Mouse (Mus musculus) hindbrain, embryonic 12.5 days (tissue): ENCODE measurements around the gene Slc9a1. TPM values are rescaled to one million over a fixed set of nuclear protein-coding genes. Genes with fewer than 3 reads are reported as not detected.
A peak's percentile ranks its signal among the peaks of the same experiment; 100 is the strongest.

ENCODE experiments used
- ATAC-seq: fragments of 200-750 bp; cut with Nextera tagmentation; 2 replicates; pipeline ENCODE4 v1.8.0; 2017; ENCODE audit warnings: moderate TSS enrichment; ENCODE audit not compliant: low FRiP score
- H3K27ac ChIP-seq: fragments of 300-500 bp; sonication (generic); 2 replicates; pipeline ENCODE4 v1.5.1; 2016; ENCODE audit warnings: mild to moderate bottlenecking
- H3K27me3 ChIP-seq: fragments of 300-500 bp; sonication (generic); 2 replicates; pipeline ENCODE4 v1.6.1; 2016; ENCODE audit warnings: mild to moderate bottlenecking
- H3K36me3 ChIP-seq: fragments of 300-500 bp; sonication (generic); 2 replicates; pipeline ENCODE4 v1.6.1; 2016; ENCODE audit warnings: mild to moderate bottlenecking
- H3K4me1 ChIP-seq: fragments of 300-500 bp; sonication (generic); 2 replicates; pipeline ENCODE4 v1.6.1; 2016
- H3K4me2 ChIP-seq: fragments of 300-500 bp; sonication (generic); replicated peaks from 2 replicates; pipeline ENCODE4 v1.6.1; 2016; ENCODE audit warnings: mild to moderate bottlenecking
- H3K4me3 ChIP-seq: fragments of 300-500 bp; sonication (generic); 2 replicates; pipeline ENCODE4 v1.5.1; 2016; ENCODE audit warnings: mild to moderate bottlenecking
- H3K9ac ChIP-seq: fragments of 300-500 bp; sonication (generic); 2 replicates; pipeline ENCODE4 v1.6.1; 2016; ENCODE audit warnings: mild to moderate bottlenecking, moderate library complexity
- H3K9me3 ChIP-seq: fragments of 300-500 bp; sonication (generic); replicated peaks from 2 replicates; pipeline ENCODE4 v1.6.1; 2016; ENCODE audit warnings: mild to moderate bottlenecking
- WGBS: fragments of 180-500 bp; shearing (Covaris S2); methylation state at CpG from one replicate; pipeline ENCODE4 v1.1.7; 2016; 5-methylcytosine and 5-hydroxymethylcytosine counted together
- polyA plus RNA-seq: library from polyadenylated mRNA; unstranded; fragments of >200 nt; fragmentation: Nextera tagmentation; extraction: Ambion mirVana; gene quantifications from 2 replicates; pipeline ENCODE4 v1.2.1, GENCODE M21; 2016

Slc9a1 gene
- polyA plus RNA-seq, 1 experiment from 2014 or later: 9.5 TPM

GRCm38 (mm10) chr4:133348051-133348775 is 21.3 kb upstream of the Slc9a1 start:
- Histone ChIP-seq H3K4me3 (no peak overlapping the region), H3K36me3 (no peaks in the 10 kb centered on the region), H3K4me1 (no peaks in the 10 kb centered on the region), H3K9me3 (no peaks in the 10 kb centered on the region), H3K4me2 (no peak overlapping the region), H3K27me3 (no peaks in the 10 kb centered on the region), H3K9ac (no peak overlapping the region), H3K27ac (no peak overlapping the region)
- ATAC-seq: no peak
- WGBS: 89% methylated on average over 5 of the region's 5 CpGs

DNA sequence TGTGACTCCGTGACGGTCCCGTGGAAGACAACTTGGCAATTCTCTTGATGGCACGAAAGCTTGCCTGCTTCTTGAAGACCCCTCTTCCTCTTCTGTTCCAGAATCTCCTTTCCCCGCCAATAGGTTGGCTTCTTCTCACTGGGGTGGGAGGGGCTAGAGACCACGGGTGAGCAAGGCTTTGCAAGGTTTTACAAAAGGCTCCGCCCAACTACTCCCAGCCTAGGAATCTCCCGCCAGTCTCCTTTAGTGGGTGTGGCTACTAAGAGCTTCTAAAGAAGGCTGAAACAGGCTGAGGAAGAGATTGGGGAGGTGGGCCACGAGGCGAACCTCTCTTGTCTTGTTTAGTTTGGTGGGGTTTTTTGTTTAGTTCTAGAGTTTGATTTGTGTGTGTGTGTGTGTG is 16.7 kb upstream of the Slc9a1 start:
- Histone ChIP-seq H3K4me3 (no peak overlapping the region), H3K27ac (no peak overlapping the region), H3K4me2 (no peak overlapping the region), H3K4me1 (no peaks in the 10 kb centered on the region), H3K9me3 (no peaks in the 10 kb centered on the region), H3K36me3 (no peaks in the 10 kb centered on the region), H3K27me3 (no peaks in the 10 kb centered on the region), H3K9ac (no peak overlapping the region)
- WGBS: 68% methylated on average over 10 of the region's 10 CpGs
- ATAC-seq: no peak

DNA sequence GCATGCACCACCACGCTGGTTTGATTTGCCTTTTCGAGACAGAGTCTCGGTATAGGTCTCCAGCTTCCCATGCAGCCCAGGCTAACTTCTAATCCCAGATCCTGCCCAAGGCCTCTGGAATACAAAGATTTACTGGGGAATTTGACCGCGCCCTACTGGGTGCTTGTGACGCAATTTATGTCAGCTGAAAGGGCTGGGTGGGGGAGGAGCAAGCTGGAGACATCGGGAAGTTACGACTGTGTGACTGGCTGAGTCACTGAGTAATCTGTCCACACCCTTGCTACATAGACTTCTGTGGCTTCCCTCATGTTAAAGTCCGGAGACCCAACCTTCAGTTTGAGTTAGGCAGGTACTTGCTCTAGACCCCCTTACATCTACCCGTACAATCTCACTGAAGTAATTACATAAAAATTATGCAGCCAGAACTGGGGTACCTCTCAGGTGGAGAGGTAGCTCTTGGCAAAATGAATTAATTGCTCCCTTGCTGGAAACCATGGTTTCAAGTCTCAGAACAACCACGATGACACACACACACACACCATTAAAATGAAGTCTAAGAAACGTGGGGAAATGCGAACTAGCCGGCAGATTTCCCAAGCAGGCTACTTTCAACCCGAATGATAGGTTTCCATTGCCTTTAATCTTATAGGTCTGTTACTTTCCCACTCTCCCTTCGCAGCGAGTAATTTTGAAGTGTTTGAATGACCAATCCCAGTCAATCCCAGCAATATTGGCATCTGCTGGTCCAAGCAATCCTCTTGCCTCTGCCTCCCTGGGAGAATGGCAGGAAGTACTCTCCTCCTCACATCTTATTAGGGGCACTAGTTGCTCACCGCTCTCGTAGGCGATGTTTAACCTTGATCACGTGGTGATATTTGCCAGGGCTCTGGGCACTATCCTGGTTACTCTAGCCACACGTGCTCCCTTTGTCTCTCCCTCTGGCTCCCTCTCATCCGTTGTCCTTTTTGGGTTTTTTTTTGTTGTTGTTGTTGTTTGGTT is 15.8 kb upstream of the Slc9a1 start, which contains the start of gene Wdtc1:
Wdtc1 (minus strand) TSS at position 115 of the 999 bp plus-strand sequence.
- Histone ChIP-seq H3K27ac (no peak within 1 kb of the TSS), H3K27me3 (no peaks in the 10 kb centered on the region), H3K36me3 (no peaks in the 10 kb centered on the region), H3K4me2 (no peak within 1 kb of the TSS), H3K4me3 (no peak within 1 kb of the TSS), H3K9me3 (no peaks in the 10 kb centered on the region), H3K9ac (no peak within 1 kb of the TSS), H3K4me1 (no peaks in the 10 kb centered on the region)
- WGBS: 90% methylated on average over 23 of the region's 23 CpGs
- no peak for ATAC-seq

- H3K4me3 ChIP-seq: no peak overlapping the region
- H3K9me3 ChIP-seq: no peaks in the 10 kb centered on the region
- no peaks in the 10 kb centered on the region for H3K4me1 ChIP-seq
- no peaks in the 10 kb centered on the region for H3K36me3 ChIP-seq
- no peak overlapping the region for H3K9ac ChIP-seq
- H3K27me3 ChIP-seq: no peaks in the 10 kb centered on the region
- 93% methylated on average over 6 of the region's 6 CpGs for WGBS
- no peak overlapping the region for H3K27ac ChIP-seq
- no peak overlapping the region for H3K4me2 ChIP-seq
- no peak for ATAC-seq
Observed at GRCm38 (mm10) chr4:133354641-133355040, 14.9 kb upstream of the Slc9a1 start.

GRCm38 (mm10) chr4:133370298-133371274 is 1.1 kb downstream of the Slc9a1 start:
- peak overlapping the region; percentile 73 for H3K4me2 ChIP-seq
- no peak for ATAC-seq
- peak overlapping the region; percentile 79 for H3K27ac ChIP-seq
- H3K9ac ChIP-seq: peak overlapping the region; percentile 87
- no peaks in the 10 kb centered on the region for H3K27me3 ChIP-seq
- peaks cover 44% of the 10 kb centered on the region for H3K4me1 ChIP-seq
- no peaks in the 10 kb centered on the region for H3K9me3 ChIP-seq
- H3K4me3 ChIP-seq: peak overlapping the region; percentile 58
- 75% methylated on average over 22 of the region's 22 CpGs for WGBS
- no peaks in the 10 kb centered on the region for H3K36me3 ChIP-seq

GRCm38 (mm10) chr4:133371621-133372277 is 2.2 kb downstream of the Slc9a1 start:
- no peaks in the 10 kb centered on the region for H3K36me3 ChIP-seq
- ATAC-seq: no peak
- H3K4me1 ChIP-seq: peaks cover 52% of the 10 kb centered on the region
- peak overlapping the region; percentile 73 for H3K4me2 ChIP-seq
- 83% methylated on average over 7 of the region's 7 CpGs for WGBS
- H3K9me3 ChIP-seq: no peaks in the 10 kb centered on the region
- peak overlapping the region; percentile 35; the same call in 1 of the 2 replicates for H3K9ac ChIP-seq
- peak overlapping the region; percentile 58 for H3K4me3 ChIP-seq
- H3K27me3 ChIP-seq: no peaks in the 10 kb centered on the region
- H3K27ac ChIP-seq: no peak overlapping the region

DNA sequence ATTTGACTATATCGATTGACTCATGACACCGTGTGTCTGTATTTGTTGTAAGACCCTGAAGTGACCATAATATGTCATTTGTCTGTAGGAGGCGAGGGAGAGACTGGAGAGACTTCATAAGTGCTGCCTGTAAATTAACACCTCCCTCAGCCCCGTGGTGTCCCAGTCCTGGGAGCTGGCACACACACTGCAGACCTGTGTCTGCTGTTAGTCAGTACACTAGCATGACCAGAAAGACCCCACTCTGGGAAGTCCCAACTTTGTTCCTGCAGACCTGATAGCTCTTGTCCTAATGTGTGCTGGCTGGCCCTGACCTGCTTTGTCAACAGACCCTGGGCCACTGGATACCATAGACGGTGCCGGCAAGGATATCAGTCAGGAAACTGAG is 2.8 kb downstream of the Slc9a1 start:
- Histone ChIP-seq H3K4me3 (peak overlapping the region; percentile 58; the same call in 1 of the 2 replicates), H3K4me2 (peak overlapping the region; percentile 73), H3K36me3 (no peaks in the 10 kb centered on the region), H3K4me1 (peaks cover 52% of the 10 kb centered on the region), H3K27ac (no peak overlapping the region), H3K9ac (0 out of 2 replicates have a peak overlapping the region, but pooled peaks have one; percentile 35), H3K27me3 (no peaks in the 10 kb centered on the region), H3K9me3 (no peaks in the 10 kb centered on the region)
- no peak for ATAC-seq
- WGBS: 73% methylated on average over 6 of the region's 6 CpGs

GRCm38 (mm10) chr4:133374011-133374410 is 4.5 kb downstream of the Slc9a1 start:
- no peak for ATAC-seq
- H3K27me3 ChIP-seq: no peaks in the 10 kb centered on the region
- WGBS: 88% methylated on average over 4 of the region's 4 CpGs
- no peak overlapping the region for H3K4me3 ChIP-seq
- no peaks in the 10 kb centered on the region for H3K9me3 ChIP-seq
- peaks cover 70% of the 10 kb centered on the region for H3K4me1 ChIP-seq
- no peak overlapping the region for H3K27ac ChIP-seq
- no peaks in the 10 kb centered on the region for H3K36me3 ChIP-seq
- H3K9ac ChIP-seq: no peak overlapping the region
- 0 out of 2 replicates have a peak overlapping the region, but pooled peaks have one; percentile 73 for H3K4me2 ChIP-seq

GRCm38 (mm10) chr4:133375812-133376577 is 6.5 kb downstream of the Slc9a1 start:
- 62% methylated on average over 10 of the region's 10 CpGs for WGBS
- Histone ChIP-seq H3K9me3 (no peaks in the 10 kb centered on the region), H3K4me3 (no peak overlapping the region), H3K9ac (no peak overlapping the region), H3K36me3 (no peaks in the 10 kb centered on the region), H3K4me2 (no peak overlapping the region), H3K27ac (no peak overlapping the region), H3K4me1 (peaks cover 73% of the 10 kb centered on the region), H3K27me3 (no peaks in the 10 kb centered on the region)
- no peak for ATAC-seq

- H3K27me3 ChIP-seq: no peaks in the 10 kb centered on the region
- H3K4me2 ChIP-seq: peak overlapping the region; percentile 21; the same call in 1 of the 2 replicates
- H3K9ac ChIP-seq: peak overlapping the region; percentile 35; the same call in 1 of the 2 replicates
- WGBS: 12% methylated on average over 13 of the region's 13 CpGs
- peak overlapping the region; percentile 64 for H3K27ac ChIP-seq
- no peaks in the 10 kb centered on the region for H3K36me3 ChIP-seq
- no peak overlapping the region for H3K4me3 ChIP-seq
- peaks cover 49% of the 10 kb centered on the region for H3K4me1 ChIP-seq
- no peaks in the 10 kb centered on the region for H3K9me3 ChIP-seq
- ATAC-seq: no peak
Observed at GRCm38 (mm10) chr4:133378236-133379045, 8.9 kb downstream of the Slc9a1 start.
